Mouse (Mus musculus) liver, embryonic 14.5 days (tissue): ENCODE measurements around the gene Gjb2.

Experiments used
- CTCF ChIP-seq: IDR thresholded peaks from 2 replicates; pipeline ENCODE4 v1.5.1; 2016; ENCODE audit warnings: antibody characterized with exemption, low read depth, control low read depth
- EP300 ChIP-seq: IDR thresholded peaks from 2 replicates; pipeline ENCODE4 v1.6.1; 2016; ENCODE audit warnings: antibody characterized with exemption, low read depth

- TF ChIP-seq CTCF (no peak), EP300 (no peak)
Observed at GRCm38 (mm10) chr14:57089107-57089506, 15.4 kb downstream of the Gjb2 start.
